Mouse (Mus musculus): ENCODE measurements around the gene Tacr2. TPM values are rescaled to one million over a fixed set of nuclear protein-coding genes. Genes with fewer than 3 reads are reported as not detected.

The Tacr2 gene
- total RNA-seq, 2 experiments from 2014 or later = 0.14 to 0.19 TPM

DNA sequence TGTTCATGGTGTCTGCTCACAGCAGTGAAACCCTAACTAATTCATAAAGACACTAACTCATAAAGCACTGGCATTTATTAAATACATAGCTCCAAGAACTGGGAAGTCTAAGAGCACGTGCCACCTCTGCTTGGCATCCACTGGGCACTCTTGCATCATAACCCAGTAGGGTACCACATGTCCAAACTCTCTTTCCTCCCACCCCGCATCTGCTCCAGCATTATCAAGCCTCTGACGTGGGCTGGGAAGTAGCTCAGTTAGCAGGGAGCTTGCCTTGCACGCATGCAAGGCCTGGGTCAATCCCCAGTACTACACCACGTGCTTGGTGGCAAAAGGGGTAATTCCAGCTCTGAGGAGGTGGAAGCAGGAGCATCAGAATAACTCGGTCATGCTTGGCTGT, 16.1 kb upstream of the Tacr2 start:
- no peak for DNase-seq (ENCODE audit: extremely low spot score in 1 of 2, low spot score in 2 of 2)
- intact Hi-C loops (cut with DNase I) = no loop called here

DNA sequence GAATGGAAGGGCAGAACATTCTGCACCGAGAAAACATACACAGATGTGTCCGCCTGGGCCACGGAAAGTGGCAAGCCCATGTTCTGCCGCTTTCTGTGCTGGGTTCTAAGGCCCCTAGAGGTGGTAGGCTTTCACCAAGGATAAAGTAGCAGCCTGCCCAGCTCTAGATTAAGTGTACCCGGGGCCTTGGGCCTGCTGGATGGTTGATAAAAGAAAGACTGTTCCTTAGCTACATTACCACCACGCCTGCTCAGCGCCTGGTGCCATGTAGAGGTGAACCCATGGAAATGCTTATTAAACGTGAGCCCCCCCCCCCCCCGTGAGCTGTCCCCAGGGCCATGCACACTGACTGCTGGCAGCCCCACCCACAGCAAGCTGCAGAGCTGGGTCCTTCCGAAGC, 15.0 kb upstream of the Tacr2 start:
- intact Hi-C loops (cut with DNase I) = no loop called here
- no peak for DNase-seq (ENCODE audit: extremely low spot score in 1 of 2, low spot score in 2 of 2)

- intact Hi-C loops (cut with DNase I) = no loop called here
Measured at GRCm38 (mm10) chr10:62238688-62239087, 13.6 kb upstream of the Tacr2 start.

GRCm38 (mm10) chr10:62239270-62239669, 13.0 kb upstream of the Tacr2 start:
- intact Hi-C loops (cut with DNase I) = no loop called here
- DNase-seq (ENCODE audit: extremely low spot score in 1 of 2, low spot score in 2 of 2) = no peak

More at GRCm38 (mm10) chr10:62238688-62239087, 13.6 kb upstream of the Tacr2 start:
- DNase-seq (ENCODE audit: extremely low spot score in 1 of 2, low spot score in 2 of 2) = no peak

GRCm38 (mm10) chr10:62242358-62242757, 9.9 kb upstream of the Tacr2 start:
- intact Hi-C loops (cut with DNase I) = loop anchor here (2.0 kb wide), 1 partner anchor 138 kb away; no protein-coding TSS in a partner anchor
- no peak for DNase-seq (ENCODE audit: extremely low spot score in 1 of 2, low spot score in 2 of 2)

GRCm38 (mm10) chr10:62242896-62243295, 9.3 kb upstream of the Tacr2 start:
- DNase-seq (ENCODE audit: extremely low spot score in 1 of 2, low spot score in 2 of 2) = peak in 1 of 2 experiments; percentile 49
- intact Hi-C loops (cut with DNase I) = loop anchor here (1.0 to 2.0 kb wide), 2 partner anchors 55 to 138 kb away; no protein-coding TSS in a partner anchor

GRCm38 (mm10) chr10:62244067-62244466, 8.2 kb upstream of the Tacr2 start:
- intact Hi-C loops (cut with DNase I) = no loop called here
- no peak for DNase-seq (ENCODE audit: extremely low spot score in 1 of 2, low spot score in 2 of 2)

- intact Hi-C loops (cut with DNase I) = no loop called here
- DNase-seq (ENCODE audit: extremely low spot score in 1 of 2, low spot score in 2 of 2) = no peak
Measured at GRCm38 (mm10) chr10:62247156-62247555, 5.1 kb upstream of the Tacr2 start.

DNA sequence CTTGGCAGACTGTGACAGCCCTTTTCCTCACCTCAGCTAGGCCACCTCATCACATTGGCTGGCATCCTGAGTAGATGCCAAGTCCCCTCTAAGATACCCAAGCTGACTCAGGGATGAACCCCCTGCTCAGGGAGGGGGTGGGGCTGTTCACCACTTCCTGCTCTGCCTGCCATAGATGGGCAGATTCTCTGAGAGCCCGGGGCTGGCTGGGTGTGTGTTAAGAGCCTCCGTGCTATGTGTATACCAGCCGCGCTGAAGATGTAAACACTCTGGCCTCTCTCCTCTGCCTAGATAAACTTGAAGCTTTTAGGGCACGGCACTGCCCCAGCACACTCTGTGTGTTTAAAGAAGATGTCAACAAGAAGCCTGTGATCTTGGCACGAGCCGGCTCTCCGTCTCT, 4.4 kb upstream of the Tacr2 start:
- DNase-seq (ENCODE audit: extremely low spot score in 1 of 2, low spot score in 2 of 2) = no peak
- intact Hi-C loops (cut with DNase I) = no loop called here

DNA sequence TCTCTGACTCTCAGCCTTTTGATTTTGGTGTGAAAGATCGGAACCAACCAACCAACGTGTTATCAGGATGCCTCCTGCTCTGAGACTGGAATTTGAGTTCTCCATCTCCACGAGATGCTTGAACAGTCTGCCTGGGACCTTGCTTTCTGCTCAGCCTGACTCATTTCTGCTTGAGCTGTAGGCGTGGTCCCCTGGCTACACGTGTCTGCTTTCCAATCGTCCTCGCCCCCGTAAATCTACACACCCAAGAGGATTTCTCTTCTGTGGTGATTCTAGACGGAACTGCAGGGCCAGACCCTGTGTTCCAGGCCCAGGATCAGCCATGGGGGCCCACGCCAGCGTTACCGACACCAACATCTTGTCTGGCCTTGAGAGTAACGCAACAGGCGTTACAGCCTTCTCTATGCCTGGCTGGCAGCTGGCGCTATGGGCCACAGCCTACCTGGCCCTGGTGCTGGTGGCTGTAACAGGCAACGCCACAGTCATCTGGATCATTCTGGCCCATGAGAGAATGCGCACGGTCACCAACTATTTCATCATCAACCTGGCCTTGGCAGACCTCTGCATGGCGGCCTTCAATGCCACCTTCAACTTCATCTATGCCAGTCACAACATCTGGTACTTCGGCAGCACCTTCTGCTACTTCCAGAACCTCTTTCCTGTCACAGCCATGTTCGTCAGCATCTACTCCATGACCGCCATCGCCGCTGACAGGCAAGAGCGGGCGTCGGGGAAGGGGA, 428 bp downstream of the Tacr2 start:
- intact Hi-C loops (cut with DNase I) = no loop called here
- no peak for DNase-seq (ENCODE audit: extremely low spot score in 1 of 2, low spot score in 2 of 2)

- intact Hi-C loops (cut with DNase I) = no loop called here
- DNase-seq (ENCODE audit: extremely low spot score in 1 of 2, low spot score in 2 of 2) = no peak
Measured at GRCm38 (mm10) chr10:62258298-62258697, 6.1 kb downstream of the Tacr2 start.

- peak in 1 of 2 experiments; percentile 79 for DNase-seq (ENCODE audit: extremely low spot score in 1 of 2, low spot score in 2 of 2)
- intact Hi-C loops (cut with DNase I) = no loop called here
Measured at GRCm38 (mm10) chr10:62261115-62261886, 9.1 kb downstream of the Tacr2 start.

- no peak for DNase-seq (ENCODE audit: extremely low spot score in 1 of 2, low spot score in 2 of 2)
- intact Hi-C loops (cut with DNase I) = no loop called here
Measured at GRCm38 (mm10) chr10:62264299-62264698, 12.1 kb downstream of the Tacr2 start.

- peak in 1 of 2 experiments; percentile 41 for DNase-seq (ENCODE audit: extremely low spot score in 1 of 2, low spot score in 2 of 2)
- intact Hi-C loops (cut with DNase I) = no loop called here
Measured at GRCm38 (mm10) chr10:62269278-62269677, 17.0 kb downstream of the Tacr2 start.

GRCm38 (mm10) chr10:62275235-62275634, 23.0 kb downstream of the Tacr2 start:
- intact Hi-C loops (cut with DNase I) = loop anchor here (2.0 kb wide), 1 partner anchor 136 kb away; no protein-coding TSS in a partner anchor
- DNase-seq (ENCODE audit: extremely low spot score in 1 of 2, low spot score in 2 of 2) = peak; percentile 68 to 85

- intact Hi-C loops (cut with DNase I) = no loop called here
- DNase-seq (ENCODE audit: extremely low spot score in 1 of 2, low spot score in 2 of 2) = no peak
Measured at GRCm38 (mm10) chr10:62277499-62278293, 25.5 kb downstream of the Tacr2 start.

DNA sequence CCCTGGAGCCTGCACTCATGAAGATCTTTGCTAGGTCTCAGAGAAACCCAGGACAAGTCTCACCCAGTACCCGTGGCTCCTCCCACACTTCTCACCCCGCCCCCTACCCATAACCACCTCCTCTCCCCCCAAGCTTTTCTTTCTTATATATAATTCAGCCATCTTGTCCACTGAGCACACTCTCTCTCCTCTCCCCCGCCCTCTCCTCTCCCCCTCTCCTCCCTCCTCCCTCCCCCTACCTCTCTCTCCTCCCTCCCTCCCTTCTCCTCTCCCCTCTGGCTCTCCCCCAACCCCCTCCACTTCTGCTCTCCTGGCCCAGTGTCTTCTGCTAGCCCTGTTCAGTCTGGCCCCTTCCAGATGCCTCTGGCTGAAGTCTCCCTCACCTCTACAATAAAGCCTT, 26.8 kb downstream of the Tacr2 start:
- intact Hi-C loops (cut with DNase I) = no loop called here
- no peak for DNase-seq (ENCODE audit: extremely low spot score in 1 of 2, low spot score in 2 of 2)

DNA sequence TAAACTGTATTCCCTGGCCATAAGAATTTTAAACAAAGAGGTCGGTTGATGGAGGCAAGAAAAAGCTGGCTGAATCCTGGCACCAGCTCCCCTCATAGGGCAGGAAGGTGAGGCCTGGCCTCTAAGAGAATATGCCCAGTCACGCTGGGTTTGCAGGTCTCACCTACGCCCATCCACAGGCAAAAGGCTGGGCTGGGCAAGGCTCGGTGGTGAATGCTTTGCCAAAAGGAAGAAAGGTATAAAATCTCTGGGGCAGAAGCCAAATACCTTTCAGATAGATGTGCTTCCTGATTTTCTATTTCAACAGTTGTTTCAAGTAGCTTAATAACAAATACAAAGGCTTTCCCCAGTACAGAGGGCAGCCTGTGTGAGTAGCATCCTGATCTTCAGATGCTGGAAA, 27.4 kb downstream of the Tacr2 start:
- DNase-seq (ENCODE audit: extremely low spot score in 1 of 2, low spot score in 2 of 2) = no peak
- intact Hi-C loops (cut with DNase I) = no loop called here

DNA sequence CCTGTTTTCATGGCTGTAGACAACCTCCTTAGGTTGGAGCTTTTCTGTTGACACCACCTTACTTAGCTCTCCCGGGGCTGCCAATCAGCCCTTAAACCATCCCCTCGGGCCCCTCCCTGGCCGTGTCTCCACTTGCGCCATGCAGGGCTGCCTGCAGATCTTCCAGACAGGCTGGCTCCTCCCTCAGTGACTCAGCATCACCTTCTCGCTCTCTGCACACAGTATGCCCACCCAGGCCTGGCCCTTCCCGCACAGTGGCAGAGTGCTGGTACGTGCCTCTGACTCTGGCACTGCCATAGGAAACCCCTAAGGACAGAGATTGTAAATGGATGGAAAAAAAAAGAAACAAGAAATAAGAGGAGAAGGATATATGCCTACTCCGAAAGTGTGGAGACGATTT, 30.5 kb downstream of the Tacr2 start:
- no peak for DNase-seq (ENCODE audit: extremely low spot score in 1 of 2, low spot score in 2 of 2)
- intact Hi-C loops (cut with DNase I) = no loop called here

Measured in left cerebral cortex, postnatal 10 days (tissue).